Mouse (Mus musculus) embryonic facial prominence, embryonic 14.5 days (tissue): ENCODE data around the gene Fcer2a. TPM values are rescaled to one million over a fixed set of nuclear protein-coding genes. Genes with fewer than 3 reads are reported as not detected.

Experiments
- ATAC-seq: fragments of 200-750 bp; cut with Nextera tagmentation; 2 replicates; pipeline ENCODE4 v1.8.0; 2017; ENCODE audit warnings: low read depth, moderate number of reproducible peaks, moderate TSS enrichment
- DNase-seq: peaks from one replicate; pipeline ENCODE4 v3.0.0-alpha.2; 2015; ENCODE audit warnings: low spot score
- H3K27ac ChIP-seq: fragments of 300-500 bp; sonication (generic); replicated peaks from 2 replicates; pipeline ENCODE4 v1.5.1; 2014; ENCODE audit warnings: low read depth, mild to moderate bottlenecking, low read length, moderate library complexity
- H3K27me3 ChIP-seq: fragments of 300-500 bp; sonication (generic); replicated peaks from 2 replicates; pipeline ENCODE4 v1.6.1; 2014; ENCODE audit warnings: low read length; ENCODE audit not compliant: control insufficient read depth, insufficient read depth
- H3K36me3 ChIP-seq: fragments of 300-500 bp; sonication (generic); 2 replicates; pipeline ENCODE4 v1.6.1; 2014; ENCODE audit warnings: low read length, mixed read lengths; ENCODE audit not compliant: control insufficient read depth, insufficient read depth
- H3K4me1 ChIP-seq: fragments of 300-500 bp; sonication (generic); 2 replicates; pipeline ENCODE4 v1.6.1; 2014; ENCODE audit warnings: antibody characterized with exemption, low read length; ENCODE audit not compliant: control insufficient read depth, insufficient read depth
- H3K4me2 ChIP-seq: fragments of 300-500 bp; sonication (generic); 2 replicates; pipeline ENCODE4 v1.6.1; 2014; ENCODE audit warnings: low read depth, mild to moderate bottlenecking, low read length, moderate library complexity, mixed read lengths
- H3K4me3 ChIP-seq: fragments of 300-500 bp; sonication (generic); 2 replicates; pipeline ENCODE4 v1.5.1; 2014; ENCODE audit warnings: low read depth, mild to moderate bottlenecking, low read length
- H3K9ac ChIP-seq: fragments of 300-500 bp; sonication (generic); 2 replicates; pipeline ENCODE4 v1.6.1; 2014; ENCODE audit warnings: low read depth, mild to moderate bottlenecking, low read length, moderate library complexity, mixed read lengths
- H3K9me3 ChIP-seq: fragments of 300-500 bp; sonication (generic); 2 replicates; pipeline ENCODE4 v1.6.1; 2016; ENCODE audit warnings: low read length; ENCODE audit not compliant: control insufficient read depth
- WGBS: fragments of 180-500 bp; shearing (Covaris S2); extraction: QIAGEN DNeasy Blood & Tissue Kit; methylation state at CpG from one replicate; pipeline ENCODE4 v1.1.7; 2014; 5-methylcytosine and 5-hydroxymethylcytosine counted together
- polyA plus RNA-seq: library from polyadenylated mRNA; unstranded; fragments of >200 nt; fragmentation: Nextera tagmentation; extraction: Ambion mirVana; gene quantifications from 2 replicates; pipeline ENCODE4 v1.2.1, GENCODE M21; 2014

The Fcer2a gene
- polyA plus RNA-seq, 1 experiment from 2014 or later: 0.07 TPM

DNA sequence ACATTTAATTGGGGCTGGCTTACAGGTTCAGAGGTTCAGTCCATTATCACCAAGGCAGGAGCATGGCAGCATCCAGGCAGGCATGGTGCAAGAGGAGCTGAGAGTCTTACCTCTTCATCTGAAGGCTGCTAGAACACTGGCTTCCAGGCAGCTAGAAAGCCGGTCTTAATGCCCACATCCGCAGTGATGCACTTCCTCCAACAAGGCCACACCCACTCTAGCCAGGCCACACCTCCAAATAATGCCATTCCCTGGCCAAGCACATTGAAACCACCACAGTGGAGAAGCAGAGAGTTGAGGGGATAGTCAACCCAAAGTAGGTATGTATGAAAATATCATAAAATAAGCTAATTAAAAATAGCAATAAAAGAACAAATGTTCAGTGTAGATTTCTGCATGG is 23.6 kb downstream of the Fcer2a start:
- ATAC-seq: no peak
- no peaks in the 10 kb centered on the region for H3K27me3 ChIP-seq
- H3K4me1 ChIP-seq: no peaks in the 10 kb centered on the region; the same call in 1 of the 2 replicates
- H3K4me3 ChIP-seq: no peak overlapping the region
- DNase-seq: no peak
- no peaks in the 10 kb centered on the region for H3K36me3 ChIP-seq
- H3K27ac ChIP-seq: no peak overlapping the region
- H3K9ac ChIP-seq: no peak overlapping the region
- H3K4me2 ChIP-seq: no peak overlapping the region
- no peaks in the 10 kb centered on the region for H3K9me3 ChIP-seq
- WGBS: 69% methylated on average over 2 of the region's 2 CpGs

- H3K4me2 ChIP-seq: no peak within 1 kb of the TSS
- DNase-seq: no peak
- 54% methylated on average over 6 of the region's 6 CpGs for WGBS
- H3K4me3 ChIP-seq: no peak within 1 kb of the TSS
- H3K9me3 ChIP-seq: no peaks in the 10 kb centered on the region
- H3K4me1 ChIP-seq: no peaks in the 10 kb centered on the region
- no peak for ATAC-seq
- H3K27ac ChIP-seq: no peak within 1 kb of the TSS
- no peaks in the 10 kb centered on the region for H3K27me3 ChIP-seq
- H3K36me3 ChIP-seq: no peaks in the 10 kb centered on the region
- no peak within 1 kb of the TSS for H3K9ac ChIP-seq
Measured at GRCm38 (mm10) chr8:3665507-3665906, 28.5 kb downstream of the Fcer2a start, which contains the start of gene Mcemp1. Gene Mcemp1 (plus strand): TSS chr8:3665754.

GRCm38 (mm10) chr8:3664405-3664804 is 29.6 kb downstream of the Fcer2a start:
- H3K9me3 ChIP-seq: no peaks in the 10 kb centered on the region
- H3K27me3 ChIP-seq: no peaks in the 10 kb centered on the region
- no peak overlapping the region for H3K4me3 ChIP-seq
- no peak overlapping the region for H3K9ac ChIP-seq
- DNase-seq (no peak), ATAC-seq (no peak)
- no peaks in the 10 kb centered on the region for H3K36me3 ChIP-seq
- no peaks in the 10 kb centered on the region for H3K4me1 ChIP-seq
- no peak overlapping the region for H3K4me2 ChIP-seq
- WGBS: 51% methylated on average over 5 of the region's 5 CpGs
- no peak overlapping the region for H3K27ac ChIP-seq

GRCm38 (mm10) chr8:3660889-3661288 is 33.1 kb downstream of the Fcer2a start:
- H3K9ac ChIP-seq: no peak overlapping the region
- no peaks in the 10 kb centered on the region for H3K36me3 ChIP-seq
- no peak overlapping the region for H3K4me2 ChIP-seq
- no peaks in the 10 kb centered on the region for H3K27me3 ChIP-seq
- ATAC-seq (no peak), DNase-seq (no peak)
- no peaks in the 10 kb centered on the region for H3K4me1 ChIP-seq
- H3K4me3 ChIP-seq: no peak overlapping the region
- WGBS: 72% methylated on average over 8 of the region's 8 CpGs
- H3K9me3 ChIP-seq: no peaks in the 10 kb centered on the region
- H3K27ac ChIP-seq: no peak overlapping the region

DNA sequence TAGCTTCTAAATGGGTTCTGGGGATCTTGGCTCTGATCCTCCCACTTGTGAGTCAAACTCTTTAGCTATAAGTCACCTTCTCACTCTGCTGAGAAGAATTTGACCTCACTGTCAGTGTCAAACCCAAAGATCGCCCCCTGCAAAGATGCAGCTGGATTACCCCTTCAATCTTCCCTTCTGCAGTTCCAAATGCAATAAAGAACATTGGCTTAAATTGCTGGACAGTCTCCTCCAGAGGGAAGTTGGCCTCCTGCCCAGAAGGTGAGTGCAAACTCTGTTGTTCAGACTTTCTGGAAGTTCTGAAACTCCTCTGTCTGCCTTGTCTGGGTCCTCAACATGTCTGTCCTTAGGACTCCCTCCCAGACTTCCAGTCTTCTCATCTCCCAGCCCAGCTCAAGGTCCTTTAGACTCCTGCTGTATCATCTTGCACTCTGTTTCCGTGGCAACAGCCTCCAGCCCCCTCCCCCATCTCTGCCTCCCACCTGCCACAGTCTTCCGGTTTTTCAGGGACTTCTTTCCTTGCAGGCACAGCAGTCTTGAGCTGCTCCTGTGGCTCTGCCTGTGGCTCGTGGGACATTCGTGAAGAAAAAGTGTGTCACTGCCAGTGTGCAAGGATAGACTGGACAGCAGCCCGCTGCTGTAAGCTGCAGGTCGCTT is 37.1 kb downstream of the Fcer2a start:
- Histone ChIP-seq H3K36me3 (no peaks in the 10 kb centered on the region), H3K9ac (no peak overlapping the region), H3K4me2 (no peak overlapping the region), H3K4me3 (no peak overlapping the region), H3K9me3 (no peaks in the 10 kb centered on the region), H3K27ac (no peak overlapping the region), H3K4me1 (no peaks in the 10 kb centered on the region), H3K27me3 (no peaks in the 10 kb centered on the region)
- no peak for ATAC-seq
- 18% methylated on average over 7 of the region's 7 CpGs for WGBS
- peak; percentile 17 for DNase-seq

DNA sequence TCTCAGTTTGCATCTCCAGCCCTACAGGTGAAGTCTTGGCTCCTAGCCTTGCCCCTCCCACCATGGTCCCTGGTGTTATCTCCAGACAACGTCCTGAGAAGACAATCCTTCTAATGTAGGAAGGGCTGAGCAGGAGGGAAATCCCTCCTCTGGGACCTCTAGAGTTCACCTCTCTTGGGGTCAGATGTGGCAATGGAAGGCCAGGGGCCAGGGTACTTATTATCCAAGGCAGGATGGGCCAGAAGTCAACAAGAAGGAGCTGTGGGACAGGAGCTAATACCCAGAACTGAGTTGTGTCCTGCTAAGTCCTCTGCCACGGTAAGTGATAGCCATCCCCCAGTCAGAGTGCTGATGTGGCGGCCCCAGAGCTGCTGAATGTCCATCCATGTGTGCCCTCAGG is 38.4 kb downstream of the Fcer2a start, which contains the start of gene Retn:
Gene Retn, plus strand, starts transcription at position 245 of the 400 bp plus-strand sequence.
- no peak for ATAC-seq
- no peaks in the 10 kb centered on the region for H3K27me3 ChIP-seq
- H3K4me1 ChIP-seq: no peaks in the 10 kb centered on the region
- WGBS: 78% methylated on average over 2 of the region's 3 CpGs
- H3K4me2 ChIP-seq: no peak within 1 kb of the TSS
- H3K9ac ChIP-seq: no peak within 1 kb of the TSS
- no peaks in the 10 kb centered on the region for H3K36me3 ChIP-seq
- DNase-seq: no peak
- H3K4me3 ChIP-seq: no peak within 1 kb of the TSS
- H3K9me3 ChIP-seq: no peaks in the 10 kb centered on the region
- H3K27ac ChIP-seq: no peak within 1 kb of the TSS

DNA sequence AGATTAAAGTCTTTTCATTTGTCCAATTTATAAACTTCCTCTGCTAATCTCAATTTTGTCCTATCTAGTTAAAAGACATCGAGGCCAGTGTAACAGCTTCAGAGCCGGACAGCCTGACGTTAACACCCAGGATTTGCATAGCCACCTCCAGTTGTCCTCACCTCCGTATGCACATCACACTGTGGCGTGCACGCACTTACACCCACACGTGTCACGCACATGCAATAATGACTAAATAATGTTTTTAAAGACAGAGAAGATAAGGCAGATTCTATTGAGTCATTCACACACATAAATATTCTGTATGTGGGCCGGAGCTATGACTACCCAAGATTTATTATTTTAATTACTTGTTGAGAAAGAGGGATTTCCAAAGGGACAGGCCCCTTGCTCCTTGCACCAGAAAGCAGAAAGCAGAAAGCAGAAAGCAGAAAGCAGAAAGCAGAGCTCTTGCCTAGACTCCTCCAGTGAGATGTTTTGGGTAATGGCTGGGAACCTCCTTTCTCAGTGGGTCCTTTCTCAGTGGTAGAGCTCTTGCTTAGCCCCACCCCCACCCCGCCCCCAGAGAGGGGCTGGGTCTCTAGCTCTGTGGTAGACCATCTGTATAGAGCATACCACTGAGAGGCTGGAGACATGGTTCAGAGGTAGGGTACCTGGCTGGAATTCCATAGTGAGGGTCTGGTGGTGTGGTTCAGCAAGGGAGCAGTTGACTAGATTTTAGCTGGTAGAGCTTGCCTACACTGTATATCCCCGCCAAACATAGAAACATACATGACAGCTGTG is 39.1 kb downstream of the Fcer2a start:
- no peak for DNase-seq
- Histone ChIP-seq H3K4me3 (no peak overlapping the region), H3K27me3 (no peaks in the 10 kb centered on the region)

GRCm38 (mm10) chr8:3652845-3653244 is 41.1 kb downstream of the Fcer2a start:
- no peaks in the 10 kb centered on the region for H3K36me3 ChIP-seq
- ATAC-seq (no peak), DNase-seq (no peak)
- H3K9ac ChIP-seq: no peak overlapping the region
- WGBS: 69% methylated on average over 3 of the region's 3 CpGs
- H3K4me2 ChIP-seq: no peak overlapping the region
- no peak overlapping the region for H3K27ac ChIP-seq
- H3K9me3 ChIP-seq: no peaks in the 10 kb centered on the region
- H3K4me1 ChIP-seq: no peaks in the 10 kb centered on the region
- H3K4me3 ChIP-seq: no peak overlapping the region
- H3K27me3 ChIP-seq: no peaks in the 10 kb centered on the region

More for the DNA sequence above, 39.1 kb downstream of the Fcer2a start:
- 64% methylated on average over 11 of the region's 11 CpGs for WGBS
- Histone ChIP-seq H3K9ac (no peak overlapping the region), H3K9me3 (no peaks in the 10 kb centered on the region), H3K36me3 (no peaks in the 10 kb centered on the region), H3K4me1 (no peaks in the 10 kb centered on the region), H3K4me2 (no peak overlapping the region), H3K27ac (no peak overlapping the region)
- no peak for ATAC-seq
